Mouse (Mus musculus) midbrain, embryonic 13.5 days (tissue): Measurements from ENCODE around the gene Ruvbl2. TPM values are rescaled to one million over a fixed set of nuclear protein-coding genes. Genes with fewer than 3 reads are reported as not detected.
"Not testable (repeated sequence)": the region's sequence is repeated elsewhere in the genome, so short reads cannot be mapped to it uniquely, and the experiment has no call there.

ENCODE experiments used
- ATAC-seq: fragments of 200-750 bp; cut with Nextera tagmentation; 2 replicates; pipeline ENCODE4 v1.8.0; 2017; ENCODE audit warnings: mild to moderate bottlenecking, moderate TSS enrichment, moderate library complexity
- H3K27ac ChIP-seq: fragments of 300-500 bp; sonication (generic); 2 replicates; pipeline ENCODE4 v1.5.1; 2015; ENCODE audit warnings: inconsistent platforms, mild to moderate bottlenecking, moderate library complexity
- H3K27me3 ChIP-seq: fragments of 300-500 bp; sonication (generic); 2 replicates; pipeline ENCODE4 v1.6.1; 2015; ENCODE audit warnings: mild to moderate bottlenecking, inconsistent platforms
- H3K36me3 ChIP-seq: fragments of 300-500 bp; sonication (generic); 2 replicates; pipeline ENCODE4 v1.6.1; 2015; ENCODE audit warnings: mild to moderate bottlenecking, inconsistent platforms
- H3K4me1 ChIP-seq: fragments of 300-500 bp; sonication (generic); replicated peaks from 2 replicates; pipeline ENCODE4 v1.6.1; 2015; ENCODE audit warnings: inconsistent platforms
- H3K4me2 ChIP-seq: fragments of 300-500 bp; sonication (generic); replicated peaks from 2 replicates; pipeline ENCODE4 v1.6.1; 2015; ENCODE audit warnings: moderate library complexity, mild to moderate bottlenecking, inconsistent platforms
- H3K4me3 ChIP-seq: fragments of 300-500 bp; sonication (generic); replicated peaks from 2 replicates; pipeline ENCODE4 v1.5.1; 2015; ENCODE audit warnings: mild to moderate bottlenecking, inconsistent platforms
- H3K9ac ChIP-seq: fragments of 300-500 bp; sonication (generic); replicated peaks from 2 replicates; pipeline ENCODE4 v1.6.1; 2015; ENCODE audit warnings: mild to moderate bottlenecking, inconsistent platforms
- H3K9me3 ChIP-seq: fragments of 300-500 bp; sonication (generic); 2 replicates; pipeline ENCODE4 v1.6.1; 2016; ENCODE audit warnings: mild to moderate bottlenecking, inconsistent platforms
- WGBS: fragments of 180-500 bp; shearing (Covaris S2); methylation state at CpG from one replicate; pipeline ENCODE4 v1.1.7; 2015; 5-methylcytosine and 5-hydroxymethylcytosine counted together
- polyA plus RNA-seq: library from polyadenylated mRNA; unstranded; fragments of >200 nt; fragmentation: Nextera tagmentation; extraction: Ambion mirVana; gene quantifications from 2 replicates; pipeline ENCODE4 v1.2.1, GENCODE M21; 2015

Ruvbl2 gene
- polyA plus RNA-seq: 121 and 123 TPM in 2 replicates

DNA sequence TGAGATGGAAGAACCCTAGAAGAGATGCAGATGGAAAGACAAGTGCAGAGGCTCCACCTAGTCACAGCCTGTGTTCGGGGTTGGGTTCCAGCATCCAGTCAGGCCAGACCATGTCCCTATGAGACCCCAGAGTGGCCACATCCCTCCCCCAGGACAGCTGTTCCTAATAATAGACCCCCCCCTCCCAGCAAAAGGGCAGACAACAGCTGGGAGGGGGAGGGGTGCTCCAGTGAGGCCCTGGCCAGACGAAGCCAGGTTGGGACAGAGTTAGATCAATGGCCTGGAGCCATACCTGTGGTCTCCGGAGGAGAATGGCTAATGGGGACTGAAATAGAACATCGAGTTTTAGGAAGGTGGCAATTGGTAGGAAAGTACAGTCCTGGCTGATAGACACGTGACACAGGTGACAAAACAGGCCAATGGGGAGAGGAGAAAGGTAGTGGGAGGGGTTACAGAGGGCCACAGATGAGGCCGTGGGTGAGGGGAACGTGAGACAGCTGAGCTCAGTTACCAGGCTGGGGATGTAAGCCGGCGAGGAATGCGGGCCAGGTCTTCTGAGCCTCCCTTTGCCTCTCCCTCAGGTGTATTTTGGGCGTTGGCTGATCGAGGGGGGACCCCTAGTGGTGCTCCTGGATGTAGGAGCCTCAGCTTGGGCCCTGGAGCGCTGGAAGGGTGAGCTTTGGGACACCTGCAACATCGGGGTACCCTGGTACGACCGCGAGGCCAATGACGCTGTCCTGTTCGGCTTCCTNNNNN is at the start of gene Ruvbl2:
Gene Ruvbl2, minus strand, starts transcription at position 576 of the 756 bp plus-strand sequence.
- no peak within 1 kb of the TSS for H3K27ac ChIP-seq
- no peak within 1 kb of the TSS for H3K4me3 ChIP-seq
- no peaks in the 10 kb centered on the region for H3K27me3 ChIP-seq
- no peaks in the 10 kb centered on the region for H3K9me3 ChIP-seq
- H3K9ac ChIP-seq: no peak within 1 kb of the TSS
- no peak within 1 kb of the TSS for H3K4me2 ChIP-seq
- WGBS: 21% methylated on average over 19 of the region's 19 CpGs
- H3K4me1 ChIP-seq: peaks cover 44% of the 10 kb centered on the region
- ATAC-seq: no peak
- peaks cover 17% of the 10 kb centered on the region for H3K36me3 ChIP-seq

- no peaks in the 10 kb centered on the region for H3K9me3 ChIP-seq
- peaks cover 1% of the 10 kb centered on the region; the same call in 1 of the 2 replicates for H3K36me3 ChIP-seq
- H3K4me3 ChIP-seq: no peak within 1 kb of the TSS; the same call in 1 of the 2 replicates
- H3K27me3 ChIP-seq: no peaks in the 10 kb centered on the region
- 85% methylated on average over 12 of the region's 12 CpGs for WGBS
- H3K9ac ChIP-seq: no peak within 1 kb of the TSS
- H3K4me2 ChIP-seq: no peak within 1 kb of the TSS
- no peak for ATAC-seq
- peaks cover 26% of the 10 kb centered on the region for H3K4me1 ChIP-seq
- no peak within 1 kb of the TSS for H3K27ac ChIP-seq
Observed at GRCm38 (mm10) chr7:45486761-45487415, 49.0 kb upstream of the Ruvbl2 start, which contains the start of gene Gm45808. TSS of gene Gm45808 (minus strand) at chr7:45486811.

DNA sequence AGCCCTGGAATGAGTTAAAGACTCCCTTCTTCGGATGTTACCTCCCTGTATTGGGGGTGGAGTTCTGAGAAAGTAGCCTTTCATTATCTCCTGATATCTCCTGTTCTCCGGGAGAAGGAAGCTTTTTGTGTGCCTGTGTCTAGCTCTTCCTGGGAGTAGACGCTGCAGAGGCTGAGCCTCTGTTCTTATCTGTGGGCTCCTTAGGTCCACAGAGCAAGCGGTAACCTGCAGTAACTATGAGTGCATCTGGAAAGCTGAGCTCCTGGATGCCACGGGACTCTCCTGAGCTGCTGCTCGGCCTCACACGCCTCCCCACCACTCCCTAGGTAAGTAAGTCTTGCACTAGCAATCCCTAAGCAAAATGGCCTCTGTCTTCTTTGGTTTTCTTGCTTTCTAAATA is 48.3 kb upstream of the Ruvbl2 start:
- Histone ChIP-seq H3K9me3 (no peaks in the 10 kb centered on the region), H3K27me3 (no peaks in the 10 kb centered on the region), H3K4me3 (no peak overlapping the region), H3K36me3 (no peaks in the 10 kb centered on the region), H3K4me1 (peaks cover 24% of the 10 kb centered on the region), H3K4me2 (no peak overlapping the region), H3K27ac (no peak overlapping the region), H3K9ac (no peak overlapping the region)
- ATAC-seq: no peak
- WGBS: 84% methylated on average over 7 of the region's 7 CpGs

DNA sequence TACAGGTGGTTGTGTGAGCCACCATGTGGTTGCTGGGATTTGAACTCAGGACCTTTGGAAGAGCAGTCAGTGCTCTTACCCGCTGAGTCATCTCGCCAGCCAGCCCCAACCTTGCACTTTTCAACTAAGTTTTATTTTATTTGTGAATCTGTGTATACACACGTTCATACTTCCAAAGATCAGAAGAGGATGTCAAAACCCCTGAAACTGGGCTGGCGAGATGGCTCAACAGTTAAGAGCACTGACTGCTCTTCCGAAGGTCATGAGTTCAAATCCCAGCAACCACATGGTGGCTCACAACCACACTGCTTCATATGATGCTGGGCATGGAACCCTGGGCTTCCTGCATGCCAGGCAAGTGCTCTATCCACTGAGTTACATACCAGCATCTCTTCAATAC is 47.1 kb upstream of the Ruvbl2 start:
- not testable (repeated sequence) for H3K4me2 ChIP-seq, H3K27me3 ChIP-seq, H3K4me3 ChIP-seq, ATAC-seq, H3K9ac ChIP-seq, H3K9me3 ChIP-seq, H3K27ac ChIP-seq, H3K36me3 ChIP-seq
- 94% methylated on average over 5 of the region's 5 CpGs for WGBS
- H3K4me1 ChIP-seq: peaks cover 17% of the 10 kb centered on the region

DNA sequence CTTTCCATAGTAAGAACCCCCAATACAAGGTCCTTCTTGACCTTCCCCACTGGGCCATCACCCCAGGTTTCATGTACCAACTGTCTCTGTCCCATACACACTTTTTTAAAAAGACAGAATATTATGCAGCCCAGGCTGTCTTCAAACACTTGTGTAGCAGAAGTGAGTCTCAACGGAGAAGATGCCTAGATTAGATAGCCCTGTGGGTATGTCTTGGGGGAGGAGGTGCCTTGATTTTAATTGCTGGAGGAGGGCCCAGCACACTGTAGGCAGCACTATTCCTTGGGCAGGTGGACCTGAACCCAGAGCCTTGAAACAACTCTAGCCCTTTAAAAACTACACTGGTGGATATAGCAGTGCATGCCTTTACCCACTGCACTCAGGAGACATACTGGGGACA is 44.3 kb upstream of the Ruvbl2 start:
- Histone ChIP-seq H3K9me3 (no peaks in the 10 kb centered on the region), H3K27ac (no peak overlapping the region)

DNA sequence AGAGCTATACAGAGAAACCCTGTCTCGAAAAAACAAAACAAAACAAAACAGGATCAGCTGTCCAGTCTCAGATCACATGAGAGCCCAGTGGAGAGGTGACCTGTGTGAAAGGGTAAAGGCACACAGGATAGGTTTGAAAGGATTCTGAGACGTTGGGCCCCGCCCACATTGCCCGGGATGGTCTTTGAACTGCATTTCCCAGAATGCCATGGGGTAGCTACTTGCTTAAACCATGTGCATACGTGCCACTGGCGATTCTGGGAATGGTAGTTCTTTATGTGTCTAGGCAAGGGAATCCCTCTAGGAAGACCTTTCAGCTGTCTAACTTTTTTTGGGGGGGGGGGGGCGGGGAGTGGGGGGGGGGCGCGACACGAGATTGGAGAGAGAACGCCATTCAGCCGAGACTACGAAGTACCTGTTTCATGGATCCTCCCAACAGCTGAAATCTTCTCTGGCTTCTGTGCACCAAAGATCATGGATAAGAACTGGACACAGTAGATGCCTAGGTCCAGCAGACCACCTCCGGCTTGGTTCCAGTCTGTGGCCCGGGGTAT is 43.6 kb upstream of the Ruvbl2 start, which contains the start of gene Tulp2:
Gene Tulp2, plus strand, starts transcription at position 504 of the 554 bp plus-strand sequence.
- no peaks in the 10 kb centered on the region for H3K4me1 ChIP-seq
- WGBS: 52% methylated on average over 15 of the region's 15 CpGs
- ATAC-seq: peak; percentile 89
- no peak within 1 kb of the TSS for H3K4me3 ChIP-seq
- no peak within 1 kb of the TSS for H3K9ac ChIP-seq
- H3K4me2 ChIP-seq: no peak within 1 kb of the TSS
- H3K27ac ChIP-seq: no peak within 1 kb of the TSS
- no peaks in the 10 kb centered on the region for H3K9me3 ChIP-seq
- no peaks in the 10 kb centered on the region for H3K36me3 ChIP-seq
- no peaks in the 10 kb centered on the region for H3K27me3 ChIP-seq

More for the DNA sequence above, 44.3 kb upstream of the Ruvbl2 start:
- no peaks in the 10 kb centered on the region for H3K4me1 ChIP-seq
- H3K9ac ChIP-seq: no peak overlapping the region
- H3K36me3 ChIP-seq: no peaks in the 10 kb centered on the region
- WGBS: 100% methylated on average over 1 of the region's 1 CpGs
- no peak overlapping the region for H3K4me3 ChIP-seq
- no peak overlapping the region for H3K4me2 ChIP-seq
- H3K27me3 ChIP-seq: no peaks in the 10 kb centered on the region
- ATAC-seq: no peak

- H3K4me1 ChIP-seq, H3K4me2 ChIP-seq, ATAC-seq, H3K4me3 ChIP-seq, H3K27ac ChIP-seq, H3K9ac ChIP-seq, H3K9me3 ChIP-seq, H3K36me3 ChIP-seq, H3K27me3 ChIP-seq: not testable (repeated sequence)
- 82% methylated on average over 4 of the region's 4 CpGs for WGBS
Observed at GRCm38 (mm10) chr7:45480310-45480709, 42.4 kb upstream of the Ruvbl2 start.

DNA sequence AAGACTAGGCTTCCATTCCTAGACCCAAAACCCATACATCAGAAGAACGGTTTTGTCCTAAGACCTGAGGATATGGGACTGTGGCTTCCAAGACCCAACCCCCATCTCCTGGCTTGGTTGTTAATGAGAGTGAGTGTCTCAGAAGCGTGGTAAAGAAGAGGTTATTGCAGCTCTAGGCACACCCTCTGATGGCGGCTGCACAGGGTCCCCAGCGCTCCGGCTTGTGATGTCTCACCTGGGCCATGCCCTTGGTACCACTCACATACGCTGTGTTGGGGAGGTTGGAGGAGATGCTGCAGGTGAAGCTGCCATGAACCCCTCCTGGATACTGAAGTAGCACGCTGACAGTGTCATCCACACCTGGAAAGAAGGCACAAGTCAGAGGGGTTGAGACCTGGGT is 40.9 kb upstream of the Ruvbl2 start:
- WGBS: 94% methylated on average over 7 of the region's 7 CpGs
- Histone ChIP-seq H3K9ac (no peak overlapping the region), H3K27ac (no peak overlapping the region)

GRCm38 (mm10) chr7:45477003-45477402 is 39.1 kb upstream of the Ruvbl2 start:
- no peaks in the 10 kb centered on the region for H3K36me3 ChIP-seq
- H3K4me2 ChIP-seq: no peak overlapping the region
- H3K27me3 ChIP-seq: no peaks in the 10 kb centered on the region
- no peak overlapping the region for H3K9ac ChIP-seq
- 17% methylated on average over 3 of the region's 3 CpGs for WGBS
- H3K4me3 ChIP-seq: no peak overlapping the region
- H3K27ac ChIP-seq: no peak overlapping the region
- ATAC-seq: no peak
- no peaks in the 10 kb centered on the region for H3K9me3 ChIP-seq
- H3K4me1 ChIP-seq: no peaks in the 10 kb centered on the region

More for the DNA sequence above, 40.9 kb upstream of the Ruvbl2 start:
- no peak for ATAC-seq
- H3K36me3 ChIP-seq: no peaks in the 10 kb centered on the region
- no peak overlapping the region for H3K4me3 ChIP-seq
- H3K4me2 ChIP-seq: no peak overlapping the region
- H3K4me1 ChIP-seq: no peaks in the 10 kb centered on the region
- no peaks in the 10 kb centered on the region for H3K27me3 ChIP-seq
- H3K9me3 ChIP-seq: no peaks in the 10 kb centered on the region

DNA sequence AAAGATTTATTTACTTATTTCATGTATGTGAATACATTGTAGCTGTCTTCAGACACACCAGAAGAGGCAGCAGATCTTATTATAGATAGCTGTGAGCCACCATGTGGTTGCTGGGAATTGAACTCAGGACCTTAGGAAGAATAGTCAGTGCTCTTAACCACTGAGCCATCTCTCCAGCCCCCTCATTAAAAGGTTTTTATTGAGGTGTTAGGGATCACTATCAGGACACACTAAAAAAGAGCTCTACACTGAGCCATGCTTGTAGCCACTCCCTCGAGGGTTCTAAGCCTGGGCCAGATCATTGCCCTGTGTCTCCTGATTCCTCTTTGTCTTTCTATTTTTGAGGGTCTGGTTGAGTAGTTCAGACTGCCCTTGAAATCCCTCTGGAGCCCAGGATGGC is 38.6 kb upstream of the Ruvbl2 start:
- no peak overlapping the region for H3K27ac ChIP-seq
- no peak overlapping the region for H3K4me3 ChIP-seq
- no peaks in the 10 kb centered on the region for H3K9me3 ChIP-seq
- no peaks in the 10 kb centered on the region for H3K27me3 ChIP-seq
- no peaks in the 10 kb centered on the region for H3K4me1 ChIP-seq
- WGBS: 56% methylated on average over 1 of the region's 1 CpGs
- no peak overlapping the region for H3K9ac ChIP-seq
- H3K36me3 ChIP-seq: no peaks in the 10 kb centered on the region
- ATAC-seq: no peak
- H3K4me2 ChIP-seq: no peak overlapping the region

DNA sequence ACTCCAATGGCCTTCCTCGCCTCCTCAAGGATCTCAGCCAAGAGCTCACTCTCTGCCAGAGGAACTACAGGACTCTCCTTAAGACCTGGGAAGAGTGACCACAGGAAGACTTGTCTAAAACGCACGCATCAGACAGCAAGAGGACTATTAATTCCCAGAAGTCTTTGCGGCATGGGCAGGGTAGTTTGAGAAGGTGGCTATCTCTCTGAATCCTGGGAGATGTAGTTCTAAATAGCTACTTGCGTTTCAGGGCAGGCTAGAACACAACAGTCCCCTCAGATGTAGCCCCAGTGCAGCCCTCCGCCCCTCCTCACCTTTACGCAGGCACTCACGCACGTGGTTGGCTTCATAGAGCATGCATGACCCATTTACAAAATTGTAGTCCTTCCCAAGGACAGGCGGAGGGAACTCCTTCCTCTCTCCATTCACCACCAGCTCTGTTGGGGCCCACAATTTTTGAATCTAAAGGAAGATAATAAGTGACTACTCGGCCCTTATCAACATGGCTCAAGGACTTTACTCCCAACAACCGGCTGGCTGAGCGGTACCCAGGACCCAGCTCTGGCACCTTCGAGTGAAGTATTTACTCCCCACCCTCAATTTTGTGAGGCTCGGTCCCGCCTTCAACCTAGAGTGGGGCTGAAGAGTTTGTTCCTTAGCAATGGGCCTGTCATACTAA is 37.5 kb upstream of the Ruvbl2 start:
- WGBS: 72% methylated on average over 16 of the region's 16 CpGs
- Histone ChIP-seq H3K36me3 (no peaks in the 10 kb centered on the region), H3K9ac (no peak overlapping the region), H3K27me3 (no peaks in the 10 kb centered on the region), H3K27ac (no peak overlapping the region), H3K4me3 (no peak overlapping the region), H3K9me3 (no peaks in the 10 kb centered on the region), H3K4me1 (no peaks in the 10 kb centered on the region), H3K4me2 (peak overlapping the region; percentile 21; the same call in 1 of the 2 replicates)
- ATAC-seq: 0 out of 2 replicates have a peak, but pooled peaks have one; percentile 43

DNA sequence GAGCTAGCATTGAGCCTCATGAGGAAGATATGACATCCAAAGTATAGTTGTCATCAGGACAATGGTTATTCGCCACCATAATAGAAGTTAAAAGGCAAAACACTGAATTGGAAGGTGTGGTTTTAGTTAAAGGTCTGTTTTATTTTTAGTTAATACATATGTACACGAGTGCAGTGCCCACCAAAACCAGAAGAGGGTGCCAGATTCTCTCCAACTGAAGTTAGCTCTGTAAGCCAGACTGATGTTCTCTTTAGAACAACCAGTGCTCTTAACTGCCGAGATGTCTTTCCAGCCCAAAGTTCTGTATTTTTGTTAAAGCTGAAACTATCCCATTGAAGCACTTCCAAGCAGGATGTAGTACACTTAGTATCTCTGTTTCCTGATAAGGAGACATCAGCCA is 33.0 kb upstream of the Ruvbl2 start:
- Histone ChIP-seq H3K9ac (no peak overlapping the region), H3K36me3 (no peaks in the 10 kb centered on the region), H3K9me3 (no peaks in the 10 kb centered on the region), H3K4me3 (no peak overlapping the region), H3K27ac (no peak overlapping the region), H3K4me2 (no peak overlapping the region), H3K4me1 (peaks cover 9% of the 10 kb centered on the region), H3K27me3 (no peaks in the 10 kb centered on the region)
- no peak for ATAC-seq
- WGBS: 8% methylated on average over 3 of the region's 3 CpGs
